Mouse (Mus musculus) v-Abl transformed pro-B cells (cell line): ENCODE measurements at regions not wholly inside any gene's neighbourhood (a gene's known extent, or its start where the extent isn't known, plus 50 kb on each side); places are given as distances from the start of the nearest gene placed in this dataset.
"Not testable (repeated sequence)": the region's sequence is repeated elsewhere in the genome, so short reads cannot be mapped to it uniquely, and the experiment has no call there.

Experiments
- in situ Hi-C, 2 experiments: fragments of 400-800 bp; cut with MboI; formaldehyde crosslinking; loops; one replicate each; pipeline ENCODE4 v1.15.1; 2025; ENCODE audit not compliant: unreplicated experiment in 2 of 2

GRCm38 (mm10) chr13:65563303-65563702, 50.8 kb downstream of the Gm10139 start:
- in situ Hi-C loops, result not testable (repeated sequence)

GRCm38 (mm10) chr13:65586231-65586630, 73.8 kb downstream of the Gm10139 start:
- in situ Hi-C loops, result not testable (repeated sequence)

DNA sequence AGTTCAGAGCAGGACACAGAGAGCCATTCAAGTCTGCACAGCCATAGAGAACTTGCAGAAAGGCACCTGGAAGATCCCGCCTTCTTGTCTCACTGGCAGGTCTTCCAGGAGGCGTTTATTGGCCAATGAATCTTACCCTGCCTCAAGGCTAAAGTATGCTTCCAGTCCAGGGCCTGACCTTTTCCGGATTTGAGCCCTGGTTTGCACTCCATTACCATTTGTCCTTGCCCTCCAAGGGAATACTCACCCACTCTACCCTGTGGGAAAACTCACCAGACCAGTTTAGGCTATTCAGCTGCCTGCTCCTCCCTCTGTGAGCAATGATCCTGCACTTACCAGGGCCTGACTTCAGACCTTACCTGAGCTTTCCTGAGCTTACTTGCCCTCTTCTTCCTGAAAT, 107.7 kb downstream of the Gm10139 start:
- in situ Hi-C loops, result not testable (repeated sequence)

GRCm38 (mm10) chr13:65650297-65650696, 137.8 kb downstream of the Gm10139 start:
- in situ Hi-C loops, result loop anchor here in 1 of 2 experiments (25.0 kb wide), 1 partner anchor 787 kb away; the partner anchor contains the start of gene 2410141K09Rik

- in situ Hi-C loops, result loop anchor here in 1 of 2 experiments (25.0 kb wide), 1 partner anchor 777 kb away; the partner anchor contains the start of gene 2410141K09Rik
Measured at GRCm38 (mm10) chr13:65659865-65660264, 147.4 kb downstream of the Gm10139 start.
